Mouse (Mus musculus): ENCODE data around the gene Ppm1n. TPM values are rescaled to one million over a fixed set of nuclear protein-coding genes. Genes with fewer than 3 reads are reported as not detected.
"Not testable (repeated sequence)": the region's sequence is repeated elsewhere in the genome, so short reads cannot be mapped to it uniquely, and the experiment has no call there.

Gene Ppm1n
- polyA plus RNA-seq, 1 experiment from 2014 or later, result 0.80 TPM

DNA sequence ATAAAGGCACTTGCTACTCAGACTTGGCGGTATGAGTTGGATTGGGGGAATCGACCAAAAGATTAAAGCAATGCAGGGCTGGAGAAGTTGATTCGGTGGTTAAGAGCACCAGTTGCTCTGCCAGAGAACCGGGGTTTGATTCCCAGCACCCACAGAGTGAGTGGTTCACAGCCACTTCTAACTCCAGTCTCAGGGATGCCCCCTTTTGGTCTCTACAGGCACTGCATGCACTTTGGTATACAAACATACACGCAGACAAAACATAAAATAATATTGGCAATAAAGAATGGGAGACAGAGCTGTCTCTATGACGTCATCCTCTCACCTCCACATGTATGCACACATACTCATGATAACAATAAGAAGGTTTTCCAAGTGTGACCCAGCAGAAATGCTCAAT, 17.2 kb upstream of the Ppm1n start:
- no peak overlapping the region for H3K4me3 ChIP-seq
- H3K36me3 ChIP-seq (ENCODE audit: poor library complexity, severe bottlenecking), result peaks cover 23% of the 10 kb centered on the region
- H3K27ac ChIP-seq, result no peak overlapping the region
- H3K27me3 ChIP-seq, result peaks cover 6% of the 10 kb centered on the region
- H3K9ac ChIP-seq, result no peak overlapping the region
- no peak for ATAC-seq
- H3K9me3 ChIP-seq (replicated peaks), result no peaks in the 10 kb centered on the region
- H3K4me2 ChIP-seq, result no peak overlapping the region
- WGBS, result 89% methylated on average over 6 of the region's 6 CpGs
- peaks cover 16% of the 10 kb centered on the region for H3K4me1 ChIP-seq

DNA sequence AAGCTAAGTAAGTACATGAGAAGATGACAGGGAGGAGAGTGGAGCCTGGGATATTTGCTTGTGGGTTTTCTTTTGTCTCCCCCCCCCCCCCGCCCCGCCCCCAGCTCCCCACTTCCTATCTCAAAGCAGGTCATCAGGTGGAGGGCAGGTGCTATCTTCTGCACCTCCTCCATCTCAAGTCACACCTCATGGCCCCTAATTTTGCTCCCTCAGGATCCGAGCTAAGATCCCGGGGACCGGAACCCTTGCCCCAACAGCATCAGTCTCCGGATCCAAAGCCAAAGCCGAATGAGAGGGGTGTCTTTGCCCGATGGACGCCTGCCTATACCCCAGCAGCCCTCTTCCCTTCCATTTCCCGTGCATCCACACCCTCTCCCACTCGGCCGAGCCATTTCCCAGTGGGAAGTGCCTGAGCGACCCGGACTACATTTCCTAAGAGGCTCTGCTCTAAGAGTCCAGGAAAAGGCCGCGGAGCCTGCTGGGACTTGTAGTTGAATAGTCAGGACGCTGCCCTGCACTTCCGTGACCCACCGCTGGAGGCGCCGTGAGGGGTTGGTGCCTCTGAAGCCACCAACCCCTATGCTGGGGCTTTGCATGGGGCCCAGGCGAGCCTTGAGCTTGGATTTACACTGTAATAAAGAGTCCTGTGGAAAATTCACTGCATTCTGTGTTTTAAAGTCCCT, 15.8 kb upstream of the Ppm1n start:
- H3K4me3 ChIP-seq, result peak overlapping the region; percentile 18; the same call in 1 of the 2 replicates
- H3K36me3 ChIP-seq (ENCODE audit: poor library complexity, severe bottlenecking), result peaks cover 23% of the 10 kb centered on the region
- H3K9ac ChIP-seq, result peak overlapping the region; percentile 51
- H3K27me3 ChIP-seq, result no peaks in the 10 kb centered on the region
- peak; percentile 81 for ATAC-seq
- WGBS, result 16% methylated on average over 20 of the region's 22 CpGs
- no peaks in the 10 kb centered on the region for H3K9me3 ChIP-seq (replicated peaks)
- H3K4me2 ChIP-seq, result peak overlapping the region; percentile 51
- H3K4me1 ChIP-seq, result peaks cover 18% of the 10 kb centered on the region
- H3K27ac ChIP-seq, result no peak overlapping the region

DNA sequence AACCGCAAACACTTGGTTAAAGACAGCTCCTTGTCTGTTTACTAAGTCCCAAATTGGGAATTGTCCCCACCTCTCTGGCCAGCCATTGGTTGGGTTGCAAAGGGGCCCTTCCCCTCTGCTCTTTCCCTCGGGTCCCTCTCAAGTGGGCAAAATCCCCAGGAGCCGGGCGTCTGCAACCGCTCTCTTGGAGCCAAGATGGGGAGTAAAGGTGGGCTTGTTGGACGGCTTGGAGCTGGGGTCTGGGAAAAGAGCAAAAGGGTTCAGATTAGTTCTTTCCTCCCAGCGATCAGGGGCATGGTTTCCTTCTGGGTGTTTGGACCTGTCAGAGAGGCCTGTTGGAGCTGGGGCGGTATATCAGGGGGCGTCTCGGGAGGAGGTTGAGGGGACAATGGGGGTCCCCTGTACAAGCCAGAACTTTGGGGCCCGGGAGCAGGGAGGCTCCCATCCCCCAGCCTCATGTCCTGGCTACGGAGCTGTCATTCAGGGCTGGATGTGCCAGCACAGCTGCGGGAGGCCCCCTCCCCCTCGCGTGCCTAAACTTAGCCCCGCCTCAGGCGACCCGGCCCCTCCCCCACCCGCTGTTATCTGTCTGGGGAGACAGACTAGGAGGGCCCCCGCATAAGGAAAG, 11.2 kb upstream of the Ppm1n start:
- Histone ChIP-seq H3K9ac (peak overlapping the region; percentile 53), H3K4me3 (peak overlapping the region; percentile 25), H3K36me3 (ENCODE audit: poor library complexity, severe bottlenecking) (peaks cover 59% of the 10 kb centered on the region), H3K4me1 (peaks cover 23% of the 10 kb centered on the region), H3K4me2 (peak overlapping the region; percentile 54), H3K27ac (peak overlapping the region; percentile 72), H3K9me3 (replicated peaks) (no peaks in the 10 kb centered on the region), H3K27me3 (no peaks in the 10 kb centered on the region)
- 3% methylated on average over 20 of the region's 20 CpGs for WGBS
- ATAC-seq, result peak; percentile 53; the same call in 1 of the 2 replicates

DNA sequence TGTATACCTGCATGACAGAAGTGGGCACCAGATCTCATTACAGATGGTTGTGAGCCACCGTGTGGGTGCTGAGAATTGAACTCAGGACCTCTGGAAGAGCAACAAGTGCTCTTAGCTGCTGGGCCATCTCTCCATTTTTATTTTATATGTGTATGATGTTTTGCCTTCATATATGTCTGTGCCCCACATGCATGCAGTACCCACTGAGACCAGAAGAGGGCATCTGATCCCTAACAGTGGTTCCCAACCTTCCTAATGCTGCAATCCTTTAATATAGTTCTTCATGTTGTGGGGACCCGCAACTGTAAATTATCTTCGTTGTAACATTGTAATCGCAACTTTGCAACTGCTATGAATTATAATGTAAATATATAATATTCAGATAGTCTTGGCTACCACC, 4.9 kb upstream of the Ppm1n start:
- no peak for ATAC-seq
- no peak overlapping the region for H3K9ac ChIP-seq
- H3K9me3 ChIP-seq (replicated peaks), result no peaks in the 10 kb centered on the region
- H3K4me1 ChIP-seq, result peaks cover 15% of the 10 kb centered on the region
- peaks cover 20% of the 10 kb centered on the region for H3K27me3 ChIP-seq
- H3K4me3 ChIP-seq, result no peak overlapping the region
- peaks cover 32% of the 10 kb centered on the region for H3K36me3 ChIP-seq (ENCODE audit: poor library complexity, severe bottlenecking)
- H3K4me2 ChIP-seq, result peak overlapping the region; percentile 72; the same call in 1 of the 2 replicates
- no peak overlapping the region for H3K27ac ChIP-seq
- 27% methylated on average over 4 of the region's 4 CpGs for WGBS

DNA sequence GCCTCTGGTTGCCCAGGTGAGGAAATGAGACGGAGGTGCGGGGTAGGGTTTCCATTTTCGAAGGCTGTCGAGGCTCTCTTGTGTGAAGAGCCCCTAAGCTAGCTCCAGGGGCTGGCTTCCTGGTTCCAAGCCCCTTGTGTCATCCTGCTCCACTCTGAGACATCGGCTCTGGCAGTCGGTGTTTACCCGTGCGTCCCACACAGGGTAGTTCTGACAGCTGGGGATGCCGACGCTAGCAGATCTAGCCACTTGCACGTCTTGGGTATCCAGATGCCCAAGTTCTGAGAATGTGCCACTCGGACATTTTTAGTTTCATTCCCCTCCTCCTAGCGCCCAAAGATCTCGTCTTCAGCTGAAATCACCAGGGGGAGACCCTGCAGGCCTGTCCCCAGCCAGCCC, 3.5 kb upstream of the Ppm1n start:
- 27% methylated on average over 14 of the region's 14 CpGs for WGBS
- H3K36me3 ChIP-seq (ENCODE audit: poor library complexity, severe bottlenecking), result peaks cover 23% of the 10 kb centered on the region
- ATAC-seq, result peak; percentile 16; the same call in 1 of the 2 replicates
- H3K4me3 ChIP-seq, result peak overlapping the region; percentile 87
- peak overlapping the region; percentile 89; the same call in 1 of the 2 replicates for H3K27ac ChIP-seq
- H3K4me2 ChIP-seq, result peak overlapping the region; percentile 72
- H3K9me3 ChIP-seq (replicated peaks), result no peaks in the 10 kb centered on the region
- peaks cover 34% of the 10 kb centered on the region for H3K27me3 ChIP-seq
- peak overlapping the region; percentile 99 for H3K9ac ChIP-seq
- H3K4me1 ChIP-seq, result peaks cover 19% of the 10 kb centered on the region

DNA sequence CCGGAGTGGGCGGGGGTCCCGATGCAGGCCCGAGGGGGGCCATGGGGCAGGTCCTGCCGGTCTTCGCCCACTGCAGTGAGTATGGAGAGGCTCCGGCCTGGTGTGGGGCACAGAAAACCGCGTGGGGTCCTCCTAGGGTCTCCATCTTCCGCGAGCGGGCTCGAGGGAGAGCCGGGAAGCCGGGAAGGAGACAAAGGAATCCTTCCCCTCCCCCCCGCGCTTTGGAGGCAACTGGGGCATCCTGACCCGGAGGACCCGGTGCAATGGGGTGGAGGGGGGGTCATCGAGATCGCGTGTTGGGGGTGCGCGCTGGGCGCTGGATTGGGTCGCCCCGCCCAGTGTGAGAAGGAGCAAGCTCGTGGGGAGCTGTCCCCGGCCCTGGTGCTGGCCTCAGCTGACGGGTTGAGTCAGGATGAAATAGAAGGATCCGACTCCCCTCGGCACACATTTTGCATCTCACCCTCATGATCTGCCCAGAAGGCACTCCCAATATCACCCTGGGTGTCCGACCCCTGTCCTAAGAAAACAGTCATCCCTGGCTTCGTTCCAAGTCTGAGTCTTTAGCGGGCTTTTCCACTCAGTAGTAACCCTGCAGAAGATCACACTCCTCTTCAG, 3.0 kb upstream of the Ppm1n start:
- H3K9me3 ChIP-seq (replicated peaks), result no peaks in the 10 kb centered on the region
- under 1% methylated on average over 34 of the region's 35 CpGs for WGBS

DNA sequence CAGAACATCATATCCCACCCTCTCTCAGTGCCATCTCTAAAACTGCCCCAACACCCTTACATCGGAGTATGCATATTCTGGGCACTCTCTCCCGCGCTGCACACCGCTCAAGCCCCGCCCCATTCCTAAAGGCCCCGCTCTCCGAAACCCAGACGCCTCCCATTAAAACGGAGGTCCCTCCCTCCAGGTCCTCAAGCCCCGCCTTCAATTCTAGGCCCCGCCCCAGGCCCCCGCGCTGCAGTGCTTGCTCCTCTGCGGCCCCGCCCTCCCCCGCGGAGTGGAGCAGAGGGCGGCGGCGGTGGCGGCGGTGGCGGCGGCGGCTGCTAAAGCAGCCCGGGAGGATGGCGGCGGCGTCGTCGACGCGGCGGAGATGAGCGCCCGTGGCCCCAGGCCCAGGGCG, 2.5 kb upstream of the Ppm1n start, which contains the start of gene Rtn2:
Gene Rtn2, plus strand, starts transcription at position 240 of the 400 bp plus-strand sequence.
- H3K9ac ChIP-seq, result peak within 1 kb of the TSS; percentile 99
- ATAC-seq, result peak; percentile 88
- peak within 1 kb of the TSS; percentile 87 for H3K4me3 ChIP-seq
- H3K4me1 ChIP-seq, result peaks cover 19% of the 10 kb centered on the region
- peak within 1 kb of the TSS; percentile 72 for H3K4me2 ChIP-seq
- H3K36me3 ChIP-seq (ENCODE audit: poor library complexity, severe bottlenecking), result peaks cover 13% of the 10 kb centered on the region
- WGBS, result 2% methylated on average over 36 of the region's 37 CpGs
- peaks cover 44% of the 10 kb centered on the region for H3K27me3 ChIP-seq
- peak within 1 kb of the TSS; percentile 89 for H3K27ac ChIP-seq
- no peaks in the 10 kb centered on the region for H3K9me3 ChIP-seq (replicated peaks)

More for the DNA sequence above, 3.0 kb upstream of the Ppm1n start:
- Histone ChIP-seq H3K36me3 (ENCODE audit: poor library complexity, severe bottlenecking) (peaks cover 18% of the 10 kb centered on the region), H3K27me3 (peaks cover 39% of the 10 kb centered on the region), H3K4me3 (peak overlapping the region; percentile 87), H3K27ac (peak overlapping the region; percentile 89), H3K4me1 (peaks cover 19% of the 10 kb centered on the region), H3K9ac (peak overlapping the region; percentile 99), H3K4me2 (peak overlapping the region; percentile 72)
- peak; percentile 76 for ATAC-seq

DNA sequence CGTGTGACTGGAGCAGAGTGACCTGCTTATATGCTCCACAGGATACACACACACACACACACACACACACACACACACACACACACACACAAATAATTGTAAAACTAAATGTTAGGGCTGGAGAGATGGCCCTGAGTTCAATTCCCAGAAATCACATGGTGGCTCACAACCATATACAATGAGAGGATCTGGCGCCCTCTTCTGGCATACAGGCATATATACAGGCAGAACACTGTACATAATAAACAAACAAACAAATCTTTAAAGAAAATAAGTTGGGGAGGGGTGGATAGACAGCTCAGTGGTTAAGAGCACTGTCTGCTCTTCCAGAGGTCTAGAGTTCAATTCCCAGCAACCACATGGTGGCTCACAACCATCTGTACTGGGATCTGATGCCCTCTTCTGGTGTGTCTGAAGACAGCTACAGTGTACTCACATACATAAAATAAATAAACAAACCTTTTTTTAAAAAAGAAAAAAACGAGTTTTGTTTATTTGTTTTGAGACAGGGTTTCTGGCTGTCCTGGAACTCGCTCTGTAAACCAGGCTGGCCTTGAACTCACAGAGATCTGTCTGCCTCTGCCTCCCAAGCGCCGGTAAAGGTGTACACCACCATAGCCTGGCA, 1.9 kb upstream of the Ppm1n start:
- peak overlapping the region; percentile 72 for H3K4me2 ChIP-seq
- peak; percentile 16; the same call in 1 of the 2 replicates for ATAC-seq
- 43% methylated on average over 6 of the region's 6 CpGs for WGBS
- H3K4me1 ChIP-seq, result peaks cover 19% of the 10 kb centered on the region
- not testable (repeated sequence) for H3K9ac ChIP-seq; H3K9me3 ChIP-seq (replicated peaks); H3K36me3 ChIP-seq (ENCODE audit: poor library complexity, severe bottlenecking); H3K27ac ChIP-seq
- peak overlapping the region; percentile 87 for H3K4me3 ChIP-seq
- peaks cover 50% of the 10 kb centered on the region for H3K27me3 ChIP-seq

DNA sequence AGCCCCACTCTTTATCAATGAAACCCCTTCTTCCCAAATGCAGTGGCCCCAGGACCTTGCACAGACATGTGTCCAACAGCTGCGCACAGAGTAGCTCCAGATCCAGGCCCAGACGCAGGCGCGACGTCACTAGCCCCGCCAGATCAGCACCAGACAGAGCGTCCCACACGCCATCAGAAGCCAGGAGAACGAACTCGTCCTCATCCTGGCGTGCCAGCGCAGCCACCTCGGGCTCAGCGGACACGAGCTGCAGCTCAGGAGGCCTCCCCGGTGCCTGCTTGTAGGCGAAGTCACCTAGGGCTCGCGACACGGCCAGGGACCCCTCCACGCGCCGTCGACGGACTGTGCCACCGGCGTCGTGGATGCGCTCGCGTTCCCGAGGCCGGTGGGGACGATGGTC, 812 bp downstream of the Ppm1n start:
- ATAC-seq, result no peak
- peak overlapping the region; percentile 46 for H3K4me2 ChIP-seq

DNA sequence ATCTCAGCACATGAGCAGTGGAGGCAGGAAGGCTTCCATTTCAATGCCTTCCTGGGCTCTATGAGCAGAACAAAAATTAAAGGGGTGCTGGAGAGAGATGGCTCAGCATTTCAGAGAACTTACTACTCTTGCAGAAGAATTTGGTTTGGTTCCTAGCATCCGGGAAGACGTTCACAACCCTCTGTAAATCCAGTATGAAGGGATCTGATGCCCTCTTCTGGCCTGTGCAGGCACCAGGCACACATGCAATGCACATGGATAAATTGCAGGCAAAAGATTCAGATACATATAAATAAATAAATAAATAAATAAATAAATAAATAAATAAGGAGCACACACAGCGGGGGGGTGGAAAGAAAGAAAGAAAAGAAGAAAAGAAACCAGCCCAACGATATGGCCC, 3.6 kb downstream of the Ppm1n start:
- Histone ChIP-seq H3K36me3 (ENCODE audit: poor library complexity, severe bottlenecking) (no peaks in the 10 kb centered on the region), H3K4me2 (no peak overlapping the region), H3K9me3 (replicated peaks) (no peaks in the 10 kb centered on the region), H3K4me1 (peaks cover 9% of the 10 kb centered on the region), H3K27ac (no peak overlapping the region), H3K9ac (no peak overlapping the region), H3K4me3 (no peak overlapping the region), H3K27me3 (peaks cover 45% of the 10 kb centered on the region)
- WGBS, result 49% methylated on average over 4 of the region's 4 CpGs
- no peak for ATAC-seq

More for the DNA sequence above, 812 bp downstream of the Ppm1n start:
- peaks cover 50% of the 10 kb centered on the region for H3K27me3 ChIP-seq
- peak overlapping the region; percentile 27 for H3K4me3 ChIP-seq
- H3K4me1 ChIP-seq, result peaks cover 16% of the 10 kb centered on the region
- H3K27ac ChIP-seq, result no peak overlapping the region
- 1% methylated on average over 34 of the region's 34 CpGs for WGBS
- no peaks in the 10 kb centered on the region for H3K9me3 ChIP-seq (replicated peaks)
- no peak overlapping the region; the same call in 1 of the 2 replicates for H3K9ac ChIP-seq
- H3K36me3 ChIP-seq (ENCODE audit: poor library complexity, severe bottlenecking), result no peaks in the 10 kb centered on the region

DNA sequence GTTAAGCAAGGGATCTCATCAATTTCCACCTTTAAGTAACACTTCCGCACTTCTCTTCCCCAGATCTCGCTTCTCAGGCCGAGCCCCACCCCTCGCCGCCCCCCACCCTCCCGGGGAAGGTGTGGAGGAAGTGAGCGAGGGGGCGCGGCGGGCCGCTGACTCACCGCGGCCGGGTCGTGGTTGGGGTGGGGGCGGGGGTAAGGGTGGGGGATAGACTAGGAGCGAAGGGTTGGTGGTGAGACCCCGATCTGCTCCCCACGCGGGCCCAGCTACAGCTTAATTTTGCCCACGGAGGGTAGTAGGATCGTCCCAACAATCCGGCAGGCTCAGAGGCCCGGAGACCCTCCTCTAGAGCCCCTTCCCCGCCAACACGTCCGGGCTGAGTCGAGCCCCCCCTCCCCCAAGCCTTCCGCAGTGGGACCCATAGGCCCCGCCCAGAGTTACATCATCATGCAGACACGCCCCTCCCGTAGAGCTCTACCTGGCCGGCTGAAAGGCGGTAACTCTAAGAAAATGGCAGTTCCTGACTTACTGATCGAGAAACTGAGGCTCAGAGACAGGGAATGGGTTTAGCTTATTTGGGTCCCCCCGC, 7.6 kb downstream of the Ppm1n start:
- ATAC-seq, result peak; percentile 62
- no peaks in the 10 kb centered on the region for H3K9me3 ChIP-seq (replicated peaks)
- peak overlapping the region; percentile 92 for H3K9ac ChIP-seq
- peak overlapping the region; percentile 73 for H3K27ac ChIP-seq
- H3K4me2 ChIP-seq, result peak overlapping the region; percentile 94
- H3K4me1 ChIP-seq, result peaks cover 26% of the 10 kb centered on the region
- no peaks in the 10 kb centered on the region for H3K36me3 ChIP-seq (ENCODE audit: poor library complexity, severe bottlenecking)
- WGBS, result under 1% methylated on average over 28 of the region's 36 CpGs
- H3K27me3 ChIP-seq, result peaks cover 5% of the 10 kb centered on the region
- peak overlapping the region; percentile 97 for H3K4me3 ChIP-seq

All from forebrain, embryonic 13.5 days (tissue).